8 mouse cellular contexts compared by ENCODE assay signal in the genomic region with DNA sequence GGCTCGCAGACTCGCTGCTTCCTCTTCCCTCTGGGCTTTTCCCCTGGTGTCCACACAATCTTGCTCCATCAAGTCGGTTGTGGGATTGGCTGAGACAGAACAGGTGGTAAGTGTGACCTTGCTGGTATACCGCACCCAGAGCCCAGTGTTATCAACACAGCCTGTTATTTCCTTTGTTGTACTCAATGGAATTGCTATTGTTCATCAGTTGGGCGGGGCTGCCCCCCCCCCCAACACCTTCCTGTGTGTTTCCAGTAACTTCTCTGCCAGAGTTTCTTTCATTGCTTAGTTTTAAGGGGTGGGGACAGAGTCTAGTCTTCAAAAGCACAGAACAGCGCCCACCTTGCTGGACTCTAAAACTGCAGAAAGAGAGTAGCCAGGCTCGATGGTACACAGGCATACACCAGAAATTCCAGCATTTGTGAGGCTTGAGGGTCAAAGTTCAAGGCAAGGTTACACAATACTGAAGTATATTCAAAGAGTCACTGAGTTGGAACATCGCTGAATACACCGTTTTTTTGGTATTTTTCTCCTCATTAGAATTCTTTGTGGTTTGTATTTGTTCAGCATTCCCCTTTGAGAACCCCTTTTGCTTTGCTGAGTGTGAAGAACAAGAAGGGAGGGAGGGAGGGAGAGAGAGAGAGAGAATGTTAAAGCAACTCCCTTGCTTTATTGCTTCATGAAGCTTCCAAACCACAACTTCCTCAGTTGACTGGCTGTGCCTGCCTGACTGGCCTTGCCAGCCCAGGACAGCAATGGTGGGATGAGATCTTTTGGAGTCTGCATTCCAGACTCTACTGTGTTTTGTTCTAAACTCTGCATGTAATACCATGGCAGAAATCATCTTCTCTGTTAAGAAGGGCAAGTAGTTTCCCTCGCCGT. TPM values are rescaled to one million over a fixed set of nuclear protein-coding genes. Genes with fewer than 3 reads are reported as not detected.
DNase-seq lines count a peak whose midpoint lies in the region; ATAC-seq lines count a peak whose summit lies in the region.

No protein-coding gene starts in this region.

- no peaks in the 10 kb centered on the region for H3K9me3 ChIP-seq in kidney, embryonic 14.5 days (ENCODE audit: control insufficient read depth, low read length)

- H3K4me2 ChIP-seq in kidney, embryonic 14.5 days (replicated peaks; ENCODE audit: low read depth, low read length), result no peak overlapping the region

- H3K36me3 ChIP-seq in kidney, embryonic 14.5 days (ENCODE audit: control insufficient read depth, insufficient read depth, low read length), result no peaks in the 10 kb centered on the region

- ATAC-seq in kidney, embryonic 14.5 days (ENCODE audit: low FRiP score, low TSS enrichment), result no peak
- peak; percentile 40 for ATAC-seq in activated CD4-positive, CD25-positive, alpha-beta regulatory T cell, adult 4 months

- 67% methylated on average over 11 of the region's 11 CpGs for WGBS in kidney, embryonic 14.5 days

- no peaks in the 10 kb centered on the region for H3K27me3 ChIP-seq in kidney, embryonic 14.5 days (ENCODE audit: control insufficient read depth, insufficient read depth, low read length)

- no peak overlapping the region for H3K27ac ChIP-seq in kidney, embryonic 14.5 days (ENCODE audit: low read depth, low read length)

- peaks cover 6% of the 10 kb centered on the region for H3K4me1 ChIP-seq in kidney, embryonic 14.5 days (ENCODE audit: control insufficient read depth, insufficient read depth, low read length)

- no peak overlapping the region for H3K9ac ChIP-seq in kidney, embryonic 14.5 days (ENCODE audit: low read depth, low read length)

- no peak overlapping the region for H3K4me3 ChIP-seq in kidney, embryonic 14.5 days (ENCODE audit: low read length)

- DNase-seq in kidney, adult 11 months, result peak; percentile 43
- peak; percentile 32 for DNase-seq in kidney, postnatal 10 days
- DNase-seq in natural killer cell, adult 2 months (ENCODE audit: low spot score in 2 of 2), result peak; percentile 65 to 74
- DNase-seq in right cerebral cortex, postnatal 4 days, result no peak
- DNase-seq in testis, postnatal 14 days (ENCODE audit: low spot score), result no peak
- no peak for DNase-seq in spleen, postnatal 14 days (ENCODE audit: low spot score in 2 of 2)

RNA-seq across cellular contexts. Expression of gene N4bp1, which starts 3.2 kb away (rescaled TPM):
- 11.7 and 13.2 TPM in 2 replicates for polyA plus RNA-seq in kidney, embryonic 14.5 days (2014; fragmentation: Nextera tagmentation; extraction: Ambion mirVana)
- polyA plus RNA-seq in activated CD4-positive, CD25-positive, alpha-beta regulatory T cell, adult 4 months (2017; shearing (Covaris generic)), result 10 to 100 TPM in 1 of 2 experiments, 1 to 10 TPM in 1; 10.0 to 11.8 TPM

Comparison
In these comparisons a context has a peak if more than half of its experiments do, and no peak if none do; other contexts are left out.
1. DNase-seq: peak in kidney, adult 11 months (single experiment), kidney, postnatal 10 days (single experiment) and natural killer cell, adult 2 months (2 of 2); none in right cerebral cortex, postnatal 4 days (single experiment), testis, postnatal 14 days (single experiment) and spleen, postnatal 14 days (0 of 2).